Mouse (Mus musculus) liver, embryonic 16.5 days (tissue): ENCODE results near the gene Rcor1. TPM values are rescaled to one million over a fixed set of nuclear protein-coding genes. Genes with fewer than 3 reads are reported as not detected.

Experiments used
- ATAC-seq: fragments of 200-750 bp; cut with Nextera tagmentation; 2 replicates; pipeline ENCODE4 v1.8.0; 2017; ENCODE audit warnings: low read depth, mild to moderate bottlenecking, moderate number of reproducible peaks, moderate library complexity
- H3K27ac ChIP-seq: fragments of 300-500 bp; sonication (generic); 2 replicates; pipeline ENCODE4 v1.5.1; 2014; ENCODE audit warnings: mild to moderate bottlenecking, low read length
- H3K27me3 ChIP-seq: fragments of 300-500 bp; sonication (generic); 2 replicates; pipeline ENCODE4 v1.6.1; 2014; ENCODE audit warnings: low read depth, low read length, mixed read lengths; ENCODE audit not compliant: control insufficient read depth, insufficient read depth
- H3K36me3 ChIP-seq: fragments of 300-500 bp; sonication (generic); 2 replicates; pipeline ENCODE4 v1.6.1; 2014; ENCODE audit warnings: mild to moderate bottlenecking; ENCODE audit not compliant: control insufficient read depth, insufficient read depth
- H3K4me1 ChIP-seq: fragments of 300-500 bp; sonication (generic); 2 replicates; pipeline ENCODE4 v1.6.1; 2014; ENCODE audit warnings: low read depth, low read length, mixed read lengths; ENCODE audit not compliant: control insufficient read depth
- H3K4me2 ChIP-seq: fragments of 300-500 bp; sonication (generic); 2 replicates; pipeline ENCODE4 v1.6.1; 2014; ENCODE audit warnings: low read depth, low read length, mixed read lengths
- H3K4me3 ChIP-seq: fragments of 300-500 bp; sonication (generic); 2 replicates; pipeline ENCODE4 v1.5.1; 2014; ENCODE audit warnings: low read depth, mild to moderate bottlenecking, low read length
- H3K9ac ChIP-seq: fragments of 300-500 bp; sonication (generic); 2 replicates; pipeline ENCODE4 v1.6.1; 2014; ENCODE audit warnings: low read depth, low read length
- H3K9me3 ChIP-seq: fragments of 300-500 bp; sonication (generic); replicated peaks from 2 replicates; pipeline ENCODE4 v1.6.1; 2016; ENCODE audit warnings: low read length; ENCODE audit not compliant: control insufficient read depth
- WGBS: fragments of 180-500 bp; shearing (Covaris S2); extraction: QIAGEN DNeasy Blood & Tissue Kit; methylation state at CpG from one replicate; pipeline ENCODE4 v1.1.7; 2014; ENCODE audit not compliant: insufficient replicate concordance; 5-methylcytosine and 5-hydroxymethylcytosine counted together
- polyA plus RNA-seq: library from polyadenylated mRNA; unstranded; fragments of >200 nt; fragmentation: Nextera tagmentation; extraction: Ambion mirVana; gene quantifications from 2 replicates; pipeline ENCODE4 v1.2.1, GENCODE M21; 2015

Rcor1 gene
- polyA plus RNA-seq, 1 experiment from 2014 or later: 4.1 TPM

- no peaks in the 10 kb centered on the region for H3K27me3 ChIP-seq
- H3K4me2 ChIP-seq: peak overlapping the region; percentile 37
- 18% methylated on average over 12 of the region's 12 CpGs for WGBS
- no peak for ATAC-seq
- H3K27ac ChIP-seq: peak overlapping the region; percentile 60
- no peak overlapping the region for H3K4me3 ChIP-seq
- no peaks in the 10 kb centered on the region for H3K36me3 ChIP-seq
- no peak overlapping the region for H3K9ac ChIP-seq
- no peaks in the 10 kb centered on the region for H3K9me3 ChIP-seq
- H3K4me1 ChIP-seq: peaks cover 33% of the 10 kb centered on the region
Measured at GRCm38 (mm10) chr12:111035182-111035824, 3.8 kb upstream of the Rcor1 start.

GRCm38 (mm10) chr12:111036198-111036775 is 2.9 kb upstream of the Rcor1 start:
- no peak for ATAC-seq
- Histone ChIP-seq H3K27ac (peak overlapping the region; percentile 15; the same call in 1 of the 2 replicates), H3K36me3 (no peaks in the 10 kb centered on the region), H3K4me3 (no peak overlapping the region), H3K27me3 (no peaks in the 10 kb centered on the region), H3K4me2 (no peak overlapping the region), H3K9ac (no peak overlapping the region), H3K9me3 (no peaks in the 10 kb centered on the region), H3K4me1 (peaks cover 43% of the 10 kb centered on the region)

- peak overlapping the region; percentile 88 for H3K27ac ChIP-seq
- no peaks in the 10 kb centered on the region for H3K9me3 ChIP-seq
- ATAC-seq: no peak
- H3K4me2 ChIP-seq: peak overlapping the region; percentile 97
- 38% methylated on average over 18 of the region's 18 CpGs for WGBS
- no peaks in the 10 kb centered on the region for H3K27me3 ChIP-seq
- no peaks in the 10 kb centered on the region for H3K36me3 ChIP-seq
- peaks cover 50% of the 10 kb centered on the region for H3K4me1 ChIP-seq
- peak overlapping the region; percentile 86 for H3K9ac ChIP-seq
- H3K4me3 ChIP-seq: peak overlapping the region; percentile 97
Measured at GRCm38 (mm10) chr12:111037241-111038180, 1.6 kb upstream of the Rcor1 start.

- H3K36me3 ChIP-seq: no peaks in the 10 kb centered on the region; the same call in 1 of the 2 replicates
- H3K4me3 ChIP-seq: peak overlapping the region; percentile 97
- no peaks in the 10 kb centered on the region for H3K9me3 ChIP-seq
- peaks cover 50% of the 10 kb centered on the region for H3K4me1 ChIP-seq
- under 1% methylated on average over 54 of the region's 54 CpGs for WGBS
- H3K27me3 ChIP-seq: no peaks in the 10 kb centered on the region
- peak; percentile 35 for ATAC-seq
- H3K9ac ChIP-seq: peak overlapping the region; percentile 86
- peak overlapping the region; percentile 88 for H3K27ac ChIP-seq
- H3K4me2 ChIP-seq: peak overlapping the region; percentile 97
Measured at GRCm38 (mm10) chr12:111038231-111038975, 748 bp upstream of the Rcor1 start.

GRCm38 (mm10) chr12:111039771-111040530 is 800 bp downstream of the Rcor1 start:
- Histone ChIP-seq H3K9me3 (no peaks in the 10 kb centered on the region), H3K27ac (peak overlapping the region; percentile 97), H3K4me2 (peak overlapping the region; percentile 93), H3K4me3 (peak overlapping the region; percentile 97), H3K27me3 (no peaks in the 10 kb centered on the region), H3K36me3 (no peaks in the 10 kb centered on the region; the same call in 1 of the 2 replicates), H3K4me1 (peaks cover 46% of the 10 kb centered on the region), H3K9ac (peak overlapping the region; percentile 99)
- WGBS: under 1% methylated on average over 63 of the region's 65 CpGs
- ATAC-seq: no peak

- Histone ChIP-seq H3K27me3 (no peaks in the 10 kb centered on the region), H3K36me3 (no peaks in the 10 kb centered on the region; the same call in 1 of the 2 replicates), H3K9me3 (no peaks in the 10 kb centered on the region), H3K4me3 (peak overlapping the region; percentile 97), H3K27ac (no peak overlapping the region), H3K4me1 (peaks cover 40% of the 10 kb centered on the region), H3K9ac (peak overlapping the region; percentile 99), H3K4me2 (peak overlapping the region; percentile 93)
- WGBS: 0% methylated on average over 3 of the region's 3 CpGs
- no peak for ATAC-seq
Measured at GRCm38 (mm10) chr12:111040531-111040860, 1.3 kb downstream of the Rcor1 start.

GRCm38 (mm10) chr12:111041196-111041595 is 2.0 kb downstream of the Rcor1 start:
- no peak for ATAC-seq
- H3K4me1 ChIP-seq: peaks cover 34% of the 10 kb centered on the region
- H3K27ac ChIP-seq: peak overlapping the region; percentile 10; the same call in 1 of the 2 replicates

GRCm38 (mm10) chr12:111042365-111042764 is 3.2 kb downstream of the Rcor1 start:
- Histone ChIP-seq H3K4me2 (no peak overlapping the region), H3K27me3 (no peaks in the 10 kb centered on the region), H3K9me3 (no peaks in the 10 kb centered on the region), H3K9ac (no peak overlapping the region), H3K36me3 (no peaks in the 10 kb centered on the region; the same call in 1 of the 2 replicates), H3K4me1 (peaks cover 29% of the 10 kb centered on the region), H3K27ac (no peak overlapping the region), H3K4me3 (no peak overlapping the region)
- ATAC-seq: no peak
- WGBS: 78% methylated on average over 1 of the region's 1 CpGs

More at GRCm38 (mm10) chr12:111041196-111041595, 2.0 kb downstream of the Rcor1 start:
- Histone ChIP-seq H3K4me2 (peak overlapping the region; percentile 93), H3K4me3 (peak overlapping the region; percentile 97), H3K9me3 (no peaks in the 10 kb centered on the region), H3K27me3 (no peaks in the 10 kb centered on the region), H3K36me3 (no peaks in the 10 kb centered on the region; the same call in 1 of the 2 replicates), H3K9ac (peak overlapping the region; percentile 99)
- WGBS: 15% methylated on average over 4 of the region's 4 CpGs
